Mouse (Mus musculus) CH12.LX (cell line): ENCODE results near the gene Atoh7.

Experiments used
- CTCF ChIP-seq, 2 experiments: IDR thresholded peaks in 1 of 2; conservative IDR thresholded peaks in 1 of 2; 2 replicates each; pipeline ENCODE4 v1.5.1; 2011 to 2012; ENCODE audit warnings: low read depth in 2 of 2, low read length in 2 of 2, improper control_type of control experiment in 1 of 2, inconsistent platforms in 1 of 2, mild to moderate bottlenecking in 1 of 2, moderate library complexity in 1 of 2
- MAZ ChIP-seq: IDR thresholded peaks from 2 replicates; pipeline ENCODE4 v1.6.1; 2012; ENCODE audit warnings: low read depth, mild to moderate bottlenecking, inconsistent platforms, low read length, improper control_type of control experiment, moderate library complexity
- MEF2A ChIP-seq: IDR thresholded peaks from 2 replicates; pipeline ENCODE4 v1.6.1; 2014; ENCODE audit warnings: low read depth, mild to moderate bottlenecking, inconsistent platforms, low read length, improper control_type of control experiment, borderline replicate concordance
- MXI1 ChIP-seq: IDR thresholded peaks from 2 replicates; pipeline ENCODE4 v1.6.1; 2011; ENCODE audit warnings: mild to moderate bottlenecking, low read depth, low read length, improper control_type of control experiment
- NELFE ChIP-seq: IDR thresholded peaks from 2 replicates; pipeline ENCODE4 v1.6.1; 2011; ENCODE audit warnings: low read depth, low read length, improper control_type of control experiment
- NRF1 ChIP-seq: IDR thresholded peaks from 2 replicates; pipeline ENCODE4 v1.6.1; 2014; ENCODE audit warnings: low read depth, mild to moderate bottlenecking, inconsistent platforms, low read length, improper control_type of control experiment, moderate library complexity
- POLR2A ChIP-seq: IDR thresholded peaks from 2 replicates; pipeline ENCODE4 v1.6.1; 2011; ENCODE audit warnings: low read depth, mild to moderate bottlenecking, improper control_type of control experiment, low read length
- TBP ChIP-seq: conservative IDR thresholded peaks from 2 replicates; pipeline ENCODE4 v1.6.1; 2011; ENCODE audit warnings: low read depth, low read length, improper control_type of control experiment
- USF1 ChIP-seq: IDR thresholded peaks from 2 replicates; pipeline ENCODE4 v1.6.1; 2014; ENCODE audit warnings: low read depth, mild to moderate bottlenecking, inconsistent platforms, low read length, improper control_type of control experiment
- ZNF384 ChIP-seq: IDR thresholded peaks from 2 replicates; pipeline ENCODE4 v1.6.1; 2012; ENCODE audit warnings: low read depth, low read length, improper control_type of control experiment, inconsistent platforms

DNA sequence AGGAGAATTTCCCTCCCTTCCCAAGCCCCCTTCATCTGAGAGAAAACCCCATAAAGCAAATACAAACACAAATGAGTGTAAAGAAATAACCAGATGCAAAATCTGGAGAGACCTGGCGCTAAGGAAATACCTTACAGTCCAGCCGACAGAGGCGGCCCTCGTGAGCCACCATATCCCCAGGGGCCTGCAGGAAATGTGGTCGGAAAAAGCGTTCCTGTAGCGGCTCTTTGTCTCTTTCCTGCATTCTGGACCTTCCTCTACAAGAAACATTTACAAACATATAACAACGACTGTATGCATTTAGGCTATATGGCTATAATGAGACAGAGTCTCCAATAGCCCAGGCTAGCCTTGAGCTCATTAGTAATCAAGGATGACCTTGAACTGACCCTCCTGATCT, 23.7 kb downstream of the Atoh7 start:
- no peak for TF ChIP-seq CTCF (conservative IDR thresholded peaks at IDR 0.05 in 1 of 2, IDR thresholded peaks at IDR 0.05 in 1 of 2; ENCODE audit: low read depth in 2 of 2, low read length in 2 of 2)
- no peak for TF ChIP-seq USF1
- TF ChIP-seq MAZ = no peak
- TF ChIP-seq MEF2A = no peak
- no peak for TF ChIP-seq NELFE
- no peak for TF ChIP-seq ZNF384
- no peak for TF ChIP-seq MXI1
- no peak for TF ChIP-seq NRF1
- TF ChIP-seq POLR2A = no peak
- TF ChIP-seq TBP = no peak
